Mouse (Mus musculus) ES-Bruce4 (cell line): ENCODE results near the gene Sp2.

Source experiments
- CTCF ChIP-seq: IDR thresholded peaks from one replicate; pipeline ENCODE4 v1.8.1; 2011; ENCODE audit warnings: low read depth, low read length
- EP300 ChIP-seq: IDR thresholded peaks from 2 replicates; pipeline ENCODE4 v1.6.1; 2011; ENCODE audit warnings: low read depth, low read length; ENCODE audit not compliant: insufficient read depth

DNA sequence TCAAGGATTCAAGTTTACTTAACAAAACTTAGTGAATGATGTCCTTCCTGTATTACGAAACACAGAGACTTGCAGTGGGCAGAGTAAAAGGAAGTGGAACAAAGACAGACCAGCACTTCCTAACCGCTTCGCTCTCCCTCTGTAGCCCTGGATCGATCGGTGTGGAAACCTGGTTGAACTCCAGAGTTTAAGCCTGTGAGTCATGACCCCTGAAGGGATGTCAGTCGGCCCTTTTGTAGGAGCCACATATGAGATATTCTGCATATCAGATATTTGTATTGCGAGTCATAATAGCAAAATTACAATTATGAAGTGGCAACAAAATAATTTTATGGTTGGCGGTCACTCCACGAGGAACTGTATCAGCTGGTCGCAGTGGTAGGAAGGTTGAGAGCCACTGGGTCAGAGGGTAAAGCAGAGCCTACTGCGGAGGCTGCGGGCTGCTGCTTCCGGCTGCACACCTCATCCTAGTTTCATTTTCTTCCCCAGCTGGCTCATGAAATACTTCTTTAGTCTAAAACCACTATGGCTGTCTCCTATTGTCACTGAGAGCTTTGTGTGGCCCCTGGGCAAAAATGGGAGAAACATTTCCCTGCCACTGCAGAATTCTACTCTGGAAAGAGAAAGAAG lies 15.7 kb downstream of the Sp2 start:
- TF ChIP-seq CTCF (no peak), EP300 (no peak)
